Mouse (Mus musculus) cortical plate, adult 2 months (tissue): ENCODE measurements around the gene Atp8a1.

Experiments
- CTCF ChIP-seq: fragments of 200-500 bp; IDR thresholded peaks from 2 replicates; pipeline ENCODE4 v1.5.1; 2011; ENCODE audit warnings: mild to moderate bottlenecking, control low read depth, low read length; ENCODE audit not compliant: insufficient read depth; ENCODE audit errors: extremely low read depth
- POLR2A ChIP-seq: fragments of 200-500 bp; IDR thresholded peaks from 2 replicates; pipeline ENCODE4 v1.6.1; 2011; ENCODE audit warnings: mild to moderate bottlenecking, low read length, control low read depth; ENCODE audit not compliant: insufficient read depth; ENCODE audit errors: extremely low read depth

DNA sequence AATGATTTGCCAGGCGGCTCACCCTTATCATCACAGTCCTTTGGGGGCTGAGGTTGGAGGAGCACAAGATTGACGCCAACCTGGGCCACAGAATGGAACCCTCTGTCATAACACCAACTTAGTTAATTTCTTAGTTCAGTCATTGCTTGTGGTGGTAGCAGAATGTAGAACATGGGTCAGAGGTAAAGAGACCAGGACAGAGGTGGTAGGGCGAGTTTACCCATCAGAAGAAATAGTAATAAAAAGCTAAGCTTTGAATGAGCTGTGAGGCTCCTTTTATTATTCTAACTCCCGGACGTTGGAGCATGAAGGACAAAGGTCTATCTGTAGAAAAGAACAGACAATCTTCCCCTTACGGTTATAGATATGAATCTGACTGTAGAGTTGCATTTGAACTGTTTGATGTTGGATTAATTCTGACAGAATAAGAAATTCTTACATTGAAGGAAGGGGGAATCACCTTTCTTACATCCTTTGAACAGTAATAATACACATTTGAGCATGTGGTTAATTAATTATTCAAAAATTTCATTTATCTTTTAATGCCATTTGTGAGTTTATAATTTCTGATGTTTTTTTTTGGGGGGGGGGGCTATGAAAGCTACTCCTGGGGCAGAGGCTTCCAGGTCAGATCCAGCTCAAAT is 7.9 kb upstream of the Atp8a1 start:
- TF ChIP-seq CTCF (no peak), POLR2A (no peak)
